Mouse (Mus musculus): ENCODE measurements around the gene Phldb2. TPM values are rescaled to one million over a fixed set of nuclear protein-coding genes. Genes with fewer than 3 reads are reported as not detected.
A peak's percentile ranks its signal among the peaks of the same experiment; 100 is the strongest.

Gene Phldb2
- total and polyA plus RNA-seq, 2 experiments from 2014 or later, result 32.8 to 33.2 TPM

- peaks cover 12% of the 10 kb centered on the region for H3K4me1 ChIP-seq (ENCODE audit: control insufficient read depth, insufficient read depth)
- no peak for TF ChIP-seq EP300 (IDR thresholded peaks at IDR 0.05; ENCODE audit: low read depth)
- no peaks in the 10 kb centered on the region for H3K9me3 ChIP-seq (replicated peaks; ENCODE audit: control insufficient read depth, low read length)
- DNase-seq (ENCODE audit: low spot score) (no peak), ATAC-seq (ENCODE audit: insufficient read depth, low read depth) (no peak)
- H3K4me3 ChIP-seq (ENCODE audit: low read depth, low read length), result no peak overlapping the region
- no peak overlapping the region for H3K9ac ChIP-seq (replicated peaks; ENCODE audit: low read depth, low read length)
- 67% methylated on average over 3 of the region's 3 CpGs for WGBS
- H3K36me3 ChIP-seq (replicated peaks; ENCODE audit: control insufficient read depth, insufficient read depth, low read length), result no peaks in the 10 kb centered on the region
- H3K27me3 ChIP-seq (ENCODE audit: control insufficient read depth, insufficient read depth, low read length), result no peaks in the 10 kb centered on the region
- H3K4me2 ChIP-seq (ENCODE audit: low read depth, low read length), result no peak overlapping the region
- H3K27ac ChIP-seq (ENCODE audit: low read depth), result no peak overlapping the region
Measured at GRCm38 (mm10) chr16:45898459-45898858, 54.9 kb downstream of the Phldb2 start.

DNA sequence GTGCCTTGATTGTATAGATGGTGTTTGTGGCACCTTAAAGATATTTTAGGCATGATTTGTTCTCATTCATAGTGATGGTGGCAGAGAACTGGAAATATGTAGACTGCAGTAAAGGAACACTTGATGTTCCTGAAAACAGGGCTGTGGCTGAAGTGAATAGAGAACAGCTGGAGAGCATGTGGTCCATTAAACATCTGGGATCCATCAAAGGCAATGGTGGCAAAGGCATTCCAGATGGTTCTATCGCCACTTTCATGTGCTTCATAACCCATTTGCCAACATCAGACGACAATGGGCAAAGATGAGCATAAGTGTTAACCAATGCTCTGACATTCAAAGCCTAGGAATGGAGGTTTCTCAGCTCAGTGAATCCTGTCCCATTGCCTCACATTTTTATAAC is 56.8 kb downstream of the Phldb2 start:
- Histone ChIP-seq H3K27me3 (ENCODE audit: control insufficient read depth, insufficient read depth, low read length) (no peaks in the 10 kb centered on the region), H3K27ac (ENCODE audit: low read depth) (no peak overlapping the region), H3K4me1 (ENCODE audit: control insufficient read depth, insufficient read depth) (peaks cover 17% of the 10 kb centered on the region), H3K9ac (replicated peaks; ENCODE audit: low read depth, low read length) (no peak overlapping the region), H3K9me3 (replicated peaks; ENCODE audit: control insufficient read depth, low read length) (no peaks in the 10 kb centered on the region), H3K4me3 (ENCODE audit: low read depth, low read length) (no peak overlapping the region), H3K4me2 (ENCODE audit: low read depth, low read length) (no peak overlapping the region), H3K36me3 (replicated peaks; ENCODE audit: control insufficient read depth, insufficient read depth, low read length) (no peaks in the 10 kb centered on the region)
- no peak for ATAC-seq (ENCODE audit: insufficient read depth, low read depth)
- DNase-seq (ENCODE audit: low spot score), result no peak
- no peak for TF ChIP-seq CTCF (IDR thresholded peaks at IDR 0.05; ENCODE audit: low read depth)
- no peak for TF ChIP-seq EP300 (IDR thresholded peaks at IDR 0.05; ENCODE audit: low read depth)
- 81% methylated on average over 2 of the region's 2 CpGs for WGBS

DNA sequence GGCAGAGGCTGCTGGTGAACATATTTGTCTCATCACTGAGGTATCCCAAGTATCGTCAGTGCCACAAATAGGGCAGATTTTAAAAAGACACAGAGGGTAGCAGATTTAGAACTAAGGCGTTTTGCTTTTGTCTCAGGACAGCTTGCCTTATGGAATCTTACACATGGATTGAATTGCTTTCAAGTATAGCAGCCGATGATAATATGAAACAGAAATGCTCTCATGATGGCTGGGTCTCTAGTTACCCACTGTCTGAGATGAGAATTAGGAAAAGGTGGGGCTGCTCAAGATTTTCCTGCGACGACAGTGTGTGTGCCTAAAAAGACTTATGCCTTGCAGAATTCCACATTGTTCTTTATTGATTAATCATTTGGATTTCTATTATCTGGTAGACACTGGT is 58.4 kb downstream of the Phldb2 start:
- no peaks in the 10 kb centered on the region for H3K27me3 ChIP-seq (ENCODE audit: control insufficient read depth, insufficient read depth, low read length)
- DNase-seq (ENCODE audit: low spot score), result no peak
- H3K4me2 ChIP-seq (ENCODE audit: low read depth, low read length), result no peak overlapping the region
- no peak overlapping the region for H3K9ac ChIP-seq (replicated peaks; ENCODE audit: low read depth, low read length)
- H3K4me3 ChIP-seq (ENCODE audit: low read depth, low read length), result no peak overlapping the region
- TF ChIP-seq EP300 (IDR thresholded peaks at IDR 0.05; ENCODE audit: low read depth), result no peak
- no peak for TF ChIP-seq CTCF (IDR thresholded peaks at IDR 0.05; ENCODE audit: low read depth)
- 60% methylated on average over 5 of the region's 5 CpGs for WGBS
- H3K9me3 ChIP-seq (replicated peaks; ENCODE audit: control insufficient read depth, low read length), result no peaks in the 10 kb centered on the region
- H3K27ac ChIP-seq (ENCODE audit: low read depth), result no peak overlapping the region
- H3K36me3 ChIP-seq (replicated peaks; ENCODE audit: control insufficient read depth, insufficient read depth, low read length), result no peaks in the 10 kb centered on the region
- H3K4me1 ChIP-seq (ENCODE audit: control insufficient read depth, insufficient read depth), result peaks cover 17% of the 10 kb centered on the region
- ATAC-seq (ENCODE audit: insufficient read depth, low read depth), result no peak

DNA sequence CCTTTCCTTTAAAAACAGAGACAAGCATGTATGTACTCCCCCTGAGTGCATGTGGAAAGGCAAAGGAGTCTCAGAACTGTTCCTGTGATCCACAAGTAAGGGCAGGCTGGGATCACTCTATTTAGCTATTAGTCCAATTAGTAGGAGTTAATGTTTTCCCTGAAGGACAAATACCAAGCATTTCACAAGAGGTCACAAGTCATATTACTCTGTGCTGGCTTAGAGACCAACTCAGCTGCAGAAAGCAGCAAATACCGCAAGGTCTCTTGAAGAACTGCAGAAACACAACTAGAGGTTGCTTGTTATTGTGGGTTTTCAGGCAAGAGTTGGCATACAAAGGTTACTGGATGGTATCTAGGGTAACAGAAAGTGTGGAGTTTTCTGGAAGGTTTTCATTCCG is 59.6 kb downstream of the Phldb2 start:
- Histone ChIP-seq H3K9me3 (replicated peaks; ENCODE audit: control insufficient read depth, low read length) (no peaks in the 10 kb centered on the region), H3K4me2 (ENCODE audit: low read depth, low read length) (no peak overlapping the region), H3K4me1 (ENCODE audit: control insufficient read depth, insufficient read depth) (peaks cover 17% of the 10 kb centered on the region), H3K27me3 (ENCODE audit: control insufficient read depth, insufficient read depth, low read length) (no peaks in the 10 kb centered on the region), H3K9ac (replicated peaks; ENCODE audit: low read depth, low read length) (no peak overlapping the region), H3K4me3 (ENCODE audit: low read depth, low read length) (no peak overlapping the region), H3K27ac (ENCODE audit: low read depth) (peak overlapping the region; percentile 70), H3K36me3 (replicated peaks; ENCODE audit: control insufficient read depth, insufficient read depth, low read length) (no peaks in the 10 kb centered on the region)
- TF ChIP-seq CTCF (IDR thresholded peaks at IDR 0.05; ENCODE audit: low read depth) (no peak), EP300 (IDR thresholded peaks at IDR 0.05; ENCODE audit: low read depth) (no peak)
- 73% methylated on average over 2 of the region's 2 CpGs for WGBS
- DNase-seq (ENCODE audit: low spot score), result no peak
- 0 out of 2 replicates have a peak, but pooled peaks have one; percentile 28 for ATAC-seq (ENCODE audit: insufficient read depth, low read depth)

DNA sequence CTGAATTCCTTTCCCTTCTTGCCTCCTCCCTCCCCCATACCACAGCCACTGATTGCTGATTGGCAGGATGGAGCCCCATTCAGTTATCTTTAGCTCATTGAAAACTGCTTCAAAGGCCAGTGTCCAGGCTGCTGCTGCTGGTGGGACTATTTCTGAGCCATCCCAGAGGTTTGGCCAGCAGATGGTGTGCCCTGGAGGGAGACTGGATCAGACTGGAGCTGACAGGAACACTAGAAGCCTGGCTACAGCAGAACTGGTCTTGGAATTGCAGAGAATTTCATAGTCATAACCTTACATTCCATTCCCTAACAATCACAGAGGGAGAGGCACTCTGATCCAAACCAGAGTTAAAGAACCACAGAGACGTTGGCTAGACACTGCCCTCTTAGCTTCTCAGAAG is 60.5 kb downstream of the Phldb2 start:
- Histone ChIP-seq H3K36me3 (replicated peaks; ENCODE audit: control insufficient read depth, insufficient read depth, low read length) (no peaks in the 10 kb centered on the region), H3K4me3 (ENCODE audit: low read depth, low read length) (no peak overlapping the region), H3K9me3 (replicated peaks; ENCODE audit: control insufficient read depth, low read length) (no peaks in the 10 kb centered on the region), H3K27me3 (ENCODE audit: control insufficient read depth, insufficient read depth, low read length) (no peaks in the 10 kb centered on the region), H3K4me1 (ENCODE audit: control insufficient read depth, insufficient read depth) (peaks cover 17% of the 10 kb centered on the region), H3K27ac (ENCODE audit: low read depth) (peak overlapping the region; percentile 70), H3K4me2 (ENCODE audit: low read depth, low read length) (no peak overlapping the region), H3K9ac (replicated peaks; ENCODE audit: low read depth, low read length) (no peak overlapping the region)
- DNase-seq (ENCODE audit: low spot score), result peak; percentile 63
- ATAC-seq (ENCODE audit: insufficient read depth, low read depth), result peak; percentile 92
- TF ChIP-seq EP300 (IDR thresholded peaks at IDR 0.05; ENCODE audit: low read depth), result no peak
- TF ChIP-seq CTCF (IDR thresholded peaks at IDR 0.05; ENCODE audit: low read depth), result peak; percentile 41
- 37% methylated on average over 1 of the region's 1 CpGs for WGBS

- Histone ChIP-seq H3K9me3 (replicated peaks; ENCODE audit: control insufficient read depth, low read length) (no peaks in the 10 kb centered on the region), H3K4me3 (ENCODE audit: low read depth, low read length) (no peak overlapping the region), H3K27me3 (ENCODE audit: control insufficient read depth, insufficient read depth, low read length) (no peaks in the 10 kb centered on the region), H3K4me1 (ENCODE audit: control insufficient read depth, insufficient read depth) (peaks cover 17% of the 10 kb centered on the region), H3K36me3 (replicated peaks; ENCODE audit: control insufficient read depth, insufficient read depth, low read length) (no peaks in the 10 kb centered on the region), H3K4me2 (ENCODE audit: low read depth, low read length) (no peak overlapping the region), H3K9ac (replicated peaks; ENCODE audit: low read depth, low read length) (no peak overlapping the region), H3K27ac (ENCODE audit: low read depth) (no peak overlapping the region)
- 64% methylated on average over 4 of the region's 4 CpGs for WGBS
- DNase-seq (ENCODE audit: low spot score) (no peak), ATAC-seq (ENCODE audit: insufficient read depth, low read depth) (no peak)
- TF ChIP-seq CTCF (IDR thresholded peaks at IDR 0.05; ENCODE audit: low read depth), result no peak
Measured at GRCm38 (mm10) chr16:45890471-45891200, 62.8 kb downstream of the Phldb2 start.
